Mouse (Mus musculus): ENCODE data around the gene Ubald1. TPM values are rescaled to one million over a fixed set of nuclear protein-coding genes. Genes with fewer than 3 reads are reported as not detected.

The Ubald1 gene
- total and polyA plus RNA-seq, 3 experiments: 2.8 to 25.6 TPM; not detected in 1

GRCm38 (mm10) chr16:4916608-4917007, 36.5 kb upstream of the Ubald1 start:
- no peak overlapping the region for H3K27ac ChIP-seq (ENCODE audit: control insufficient read depth, low read depth, low read length)
- H3K27me3 ChIP-seq (ENCODE audit: control insufficient read depth in 1 of 2, insufficient read depth in 2 of 2, low read length in 2 of 2): no peaks in the 10 kb centered on the region
- DNase-seq (ENCODE audit: low read depth, low spot score): no peak
- no peak overlapping the region for H3K9ac ChIP-seq (ENCODE audit: control insufficient read depth, low read depth, low read length, poor library complexity, severe bottlenecking)
- no peaks in the 10 kb centered on the region for H3K79me2 ChIP-seq (ENCODE audit: control insufficient read depth, insufficient read depth, low read length, poor library complexity)
- no peaks in the 10 kb centered on the region; a peak in 1 of 4 replicates for H3K36me3 ChIP-seq (ENCODE audit: control insufficient read depth in 1 of 2, insufficient read depth in 2 of 2, low read length in 2 of 2)
- TF ChIP-seq MAFK (IDR thresholded peaks at IDR 0.05; ENCODE audit: borderline replicate concordance, low read depth, low read length) (0 out of 2 replicates have a peak, but pooled peaks have one; percentile 26), ZMIZ1 (IDR thresholded peaks at IDR 0.05; ENCODE audit: low read depth, low read length) (no peak)
- no peaks in the 10 kb centered on the region for H3K4me1 ChIP-seq (ENCODE audit: control insufficient read depth in 1 of 2, insufficient read depth in 2 of 2, low read length in 2 of 2)
- no peak overlapping the region for H3K4me3 ChIP-seq (ENCODE audit: control insufficient read depth in 1 of 2, insufficient read depth in 1 of 2, low read depth in 2 of 2, low read length in 2 of 2)
- no peaks in the 10 kb centered on the region for H3K9me3 ChIP-seq (replicated peaks; ENCODE audit: insufficient read depth, low read length)

GRCm38 (mm10) chr16:4915931-4916330, 35.8 kb upstream of the Ubald1 start:
- no peaks in the 10 kb centered on the region for H3K4me1 ChIP-seq (ENCODE audit: control insufficient read depth in 1 of 2, insufficient read depth in 2 of 2, low read length in 2 of 2)
- DNase-seq (ENCODE audit: low read depth, low spot score): no peak
- TF ChIP-seq POLR2AphosphoS2 (IDR thresholded peaks at IDR 0.05; ENCODE audit: low read length) (no peak), E2F4 (IDR thresholded peaks at IDR 0.05; ENCODE audit: borderline replicate concordance, low read depth, low read length) (no peak), USF1 (IDR thresholded peaks at IDR 0.05; ENCODE audit: low read depth, low read length) (no peak), ETS1 (IDR thresholded peaks at IDR 0.05; ENCODE audit: low read depth, low read length) (no peak), UBTF (IDR thresholded peaks at IDR 0.05; ENCODE audit: borderline replicate concordance, insufficient read depth, low read depth, low read length) (no peak), SMC3 (IDR thresholded peaks at IDR 0.05; ENCODE audit: low read depth, low read length) (no peak), MYB (IDR thresholded peaks at IDR 0.05; ENCODE audit: low read depth, low read length) (no peak), HCFC1 (IDR thresholded peaks at IDR 0.05; ENCODE audit: low read depth, low read length) (no peak), ZNF384 (IDR thresholded peaks at IDR 0.05; ENCODE audit: low read depth, low read length) (no peak), GATA1 (IDR thresholded peaks at IDR 0.05; ENCODE audit: low read depth, low read length) (no peak), JUND (IDR thresholded peaks at IDR 0.05; ENCODE audit: low read depth, low read length) (no peak), MYC (IDR thresholded peaks at IDR 0.05; ENCODE audit: low read depth, low read length) (no peak), POLR2AphosphoS5 (IDR thresholded peaks at IDR 0.05; ENCODE audit: borderline replicate concordance, low read depth, low read length) (no peak), NRF1 (IDR thresholded peaks at IDR 0.05; ENCODE audit: insufficient read depth, low read depth, low read length, poor library complexity, severe bottlenecking) (no peak), TBP (IDR thresholded peaks at IDR 0.05; ENCODE audit: low read depth, low read length) (no peak), NELFE (IDR thresholded peaks at IDR 0.05; ENCODE audit: low read depth, low read length) (no peak), RCOR1 (IDR thresholded peaks at IDR 0.05; ENCODE audit: low read depth, low read length) (no peak)
- H3K79me2 ChIP-seq (ENCODE audit: control insufficient read depth, insufficient read depth, low read length, poor library complexity): no peaks in the 10 kb centered on the region
- no peaks in the 10 kb centered on the region for H3K9me3 ChIP-seq (replicated peaks; ENCODE audit: insufficient read depth, low read length)
- no peak overlapping the region for H3K4me3 ChIP-seq (ENCODE audit: control insufficient read depth in 1 of 2, insufficient read depth in 1 of 2, low read depth in 2 of 2, low read length in 2 of 2)
- H3K36me3 ChIP-seq (ENCODE audit: control insufficient read depth in 1 of 2, insufficient read depth in 2 of 2, low read length in 2 of 2): no peaks in the 10 kb centered on the region; a peak in 1 of 4 replicates
- H3K27me3 ChIP-seq (ENCODE audit: control insufficient read depth in 1 of 2, insufficient read depth in 2 of 2, low read length in 2 of 2): no peaks in the 10 kb centered on the region
- H3K27ac ChIP-seq (ENCODE audit: control insufficient read depth, low read depth, low read length): no peak overlapping the region
- H3K9ac ChIP-seq (ENCODE audit: control insufficient read depth, low read depth, low read length, poor library complexity, severe bottlenecking): no peak overlapping the region
